Mouse (Mus musculus): ENCODE measurements around the gene Iqcg. TPM values are rescaled to one million over a fixed set of nuclear protein-coding genes. Genes with fewer than 3 reads are reported as not detected.
"Not testable (repeated sequence)": the region's sequence is repeated elsewhere in the genome, so short reads cannot be mapped to it uniquely, and the experiment has no call there.

Iqcg gene
- polyA plus RNA-seq, 1 experiment from 2014 or later: 2.0 TPM

- Histone ChIP-seq H3K9me3 (no peaks in the 10 kb centered on the region), H3K27ac (peak overlapping the region; percentile 28; the same call in 1 of the 2 replicates), H3K36me3 (peaks cover 32% of the 10 kb centered on the region), H3K4me1 (peaks cover 26% of the 10 kb centered on the region), H3K4me2 (replicated peaks) (peak overlapping the region; percentile 86), H3K27me3 (no peaks in the 10 kb centered on the region), H3K4me3 (peak overlapping the region; percentile 78), H3K9ac (peak overlapping the region; percentile 74)
- under 1% methylated on average over 35 of the region's 35 CpGs for WGBS
- peak; percentile 63 for ATAC-seq (ENCODE audit: low FRiP score, low read depth)
Observed at GRCm38 (mm10) chr16:33062682-33063131, 6.7 kb upstream of the Iqcg start.

DNA sequence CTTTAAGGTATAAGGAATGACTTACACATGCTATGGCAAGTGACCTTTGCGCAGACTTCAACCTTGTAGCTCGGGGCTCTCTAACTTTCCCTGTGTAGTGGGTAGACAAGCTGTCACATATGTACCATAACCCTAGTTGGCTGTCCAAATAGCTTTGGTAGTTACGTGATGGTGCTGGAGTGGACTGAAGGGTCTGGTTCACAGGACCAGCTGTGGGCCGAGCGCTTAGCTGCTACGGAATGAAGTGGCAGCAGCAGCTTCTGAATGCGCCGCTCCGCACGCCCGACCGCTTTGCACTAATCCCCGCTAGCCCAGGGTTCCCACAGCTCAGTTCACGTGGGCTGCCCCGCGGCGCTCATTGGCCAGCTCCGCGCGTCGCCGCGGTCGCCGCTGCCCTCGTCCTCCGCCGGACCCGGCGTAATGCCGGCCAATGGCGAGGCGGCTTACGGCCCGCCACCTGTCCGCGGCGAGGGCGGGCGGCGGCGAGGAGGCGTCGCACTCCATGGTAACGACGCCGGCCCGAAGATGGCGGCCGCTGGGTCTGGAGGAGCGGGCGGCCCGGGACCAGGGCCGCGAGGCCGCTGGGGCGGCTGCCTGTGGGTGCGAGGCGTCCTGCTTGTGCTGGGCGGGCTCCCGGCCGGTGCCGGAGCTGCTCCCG, 6.1 kb upstream of the Iqcg start, which contains the start of gene Lmln:
Gene Lmln (plus strand): TSS at position 498 of the 658 bp plus-strand sequence.
- WGBS: under 1% methylated on average over 64 of the region's 64 CpGs
- Histone ChIP-seq H3K27me3 (no peaks in the 10 kb centered on the region), H3K27ac (peak within 1 kb of the TSS; percentile 40), H3K9me3 (no peaks in the 10 kb centered on the region), H3K4me3 (peak within 1 kb of the TSS; percentile 78), H3K36me3 (peaks cover 32% of the 10 kb centered on the region), H3K4me2 (replicated peaks) (peak within 1 kb of the TSS; percentile 86), H3K9ac (peak within 1 kb of the TSS; percentile 74), H3K4me1 (peaks cover 26% of the 10 kb centered on the region)
- ATAC-seq (ENCODE audit: low FRiP score, low read depth): peak; percentile 97

DNA sequence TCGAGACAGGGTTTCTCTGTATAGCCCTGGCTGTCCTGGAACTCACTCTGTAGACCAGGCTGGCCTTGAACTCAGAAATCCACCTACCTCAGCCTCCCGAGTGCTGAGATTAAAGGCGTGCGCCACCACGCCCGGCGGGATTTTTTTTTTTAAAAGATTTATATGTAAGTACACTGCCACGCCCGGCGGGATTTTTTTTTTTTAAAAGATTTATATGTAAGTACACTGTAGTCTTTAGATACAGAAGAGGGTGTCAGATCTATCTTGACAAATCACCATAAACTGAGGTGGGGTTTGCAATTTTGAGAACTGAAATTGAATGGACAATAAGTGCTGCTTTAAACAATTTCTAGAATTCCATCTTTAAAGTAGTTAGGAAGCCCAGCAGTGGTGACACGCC, 5.4 kb upstream of the Iqcg start:
- 0 out of 2 replicates have a peak overlapping the region, but pooled peaks have one; percentile 74 for H3K9ac ChIP-seq
- peak overlapping the region; percentile 86 for H3K4me2 ChIP-seq (replicated peaks)
- no peaks in the 10 kb centered on the region for H3K9me3 ChIP-seq
- WGBS: 49% methylated on average over 11 of the region's 11 CpGs
- peaks cover 32% of the 10 kb centered on the region for H3K36me3 ChIP-seq
- no peaks in the 10 kb centered on the region for H3K27me3 ChIP-seq
- ATAC-seq (ENCODE audit: low FRiP score, low read depth): no peak
- H3K4me3 ChIP-seq: peak overlapping the region; percentile 78; the same call in 1 of the 2 replicates
- H3K4me1 ChIP-seq: peaks cover 26% of the 10 kb centered on the region
- no peak overlapping the region for H3K27ac ChIP-seq

GRCm38 (mm10) chr16:33060926-33061325, 4.9 kb upstream of the Iqcg start:
- Histone ChIP-seq H3K36me3 (peaks cover 32% of the 10 kb centered on the region), H3K9me3 (no peaks in the 10 kb centered on the region), H3K27me3 (no peaks in the 10 kb centered on the region), H3K4me3 (no peak overlapping the region), H3K9ac (no peak overlapping the region), H3K4me1 (peaks cover 26% of the 10 kb centered on the region), H3K27ac (no peak overlapping the region), H3K4me2 (replicated peaks) (no peak overlapping the region)
- ATAC-seq (ENCODE audit: low FRiP score, low read depth): no peak
- 87% methylated on average over 2 of the region's 2 CpGs for WGBS

- Histone ChIP-seq H3K9me3 (no peaks in the 10 kb centered on the region), H3K4me1 (peaks cover 29% of the 10 kb centered on the region), H3K36me3 (peaks cover 32% of the 10 kb centered on the region), H3K4me2 (replicated peaks) (no peak overlapping the region), H3K4me3 (no peak overlapping the region), H3K27me3 (no peaks in the 10 kb centered on the region), H3K9ac (peak overlapping the region; percentile 31; the same call in 1 of the 2 replicates), H3K27ac (no peak overlapping the region)
- WGBS: 90% methylated on average over 1 of the region's 1 CpGs
- ATAC-seq (ENCODE audit: low FRiP score, low read depth): no peak
Observed at GRCm38 (mm10) chr16:33059471-33059870, 3.5 kb upstream of the Iqcg start.

GRCm38 (mm10) chr16:33058656-33059055, 2.6 kb upstream of the Iqcg start:
- H3K4me3 ChIP-seq; H3K9me3 ChIP-seq; H3K9ac ChIP-seq; ATAC-seq (ENCODE audit: low FRiP score, low read depth); H3K27me3 ChIP-seq; H3K27ac ChIP-seq: not testable (repeated sequence)
- Histone ChIP-seq H3K4me1 (peaks cover 24% of the 10 kb centered on the region), H3K4me2 (replicated peaks) (peak overlapping the region; percentile 78), H3K36me3 (peaks cover 32% of the 10 kb centered on the region)
- WGBS: 87% methylated on average over 9 of the region's 9 CpGs

DNA sequence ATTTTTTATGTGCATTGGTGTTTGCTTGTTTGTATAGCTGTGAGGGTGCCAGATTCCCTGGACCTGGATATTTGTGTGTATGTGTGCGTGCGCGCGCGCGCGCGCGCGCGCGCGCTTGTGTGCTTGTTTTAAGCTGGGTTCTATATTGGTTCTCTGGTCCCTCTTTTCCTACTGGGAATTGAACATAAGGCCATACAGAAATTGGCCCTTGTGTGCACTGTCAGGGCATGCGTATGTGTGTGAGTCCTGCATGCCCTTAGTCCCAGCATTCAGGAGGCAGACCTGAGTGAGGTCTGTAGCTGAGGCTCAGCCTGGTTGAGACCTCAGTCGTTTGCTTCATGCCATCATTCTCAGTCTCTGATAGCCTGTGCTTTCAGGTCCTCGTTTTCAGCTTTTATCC, 2.0 kb upstream of the Iqcg start:
- Histone ChIP-seq H3K4me1 (peaks cover 18% of the 10 kb centered on the region), H3K4me2 (replicated peaks) (peak overlapping the region; percentile 78), H3K27me3 (no peaks in the 10 kb centered on the region), H3K27ac (no peak overlapping the region), H3K9me3 (no peaks in the 10 kb centered on the region), H3K9ac (peak overlapping the region; percentile 60), H3K4me3 (peak overlapping the region; percentile 96), H3K36me3 (peaks cover 32% of the 10 kb centered on the region)
- no peak for ATAC-seq (ENCODE audit: low FRiP score, low read depth)
- 91% methylated on average over 16 of the region's 16 CpGs for WGBS

GRCm38 (mm10) chr16:33056786-33057185, 768 bp upstream of the Iqcg start:
- peak overlapping the region; percentile 78 for H3K4me2 ChIP-seq (replicated peaks)
- H3K27me3 ChIP-seq: no peaks in the 10 kb centered on the region
- peaks cover 16% of the 10 kb centered on the region for H3K4me1 ChIP-seq
- H3K9ac ChIP-seq: peak overlapping the region; percentile 97
- peak overlapping the region; percentile 89 for H3K27ac ChIP-seq
- WGBS: 0% methylated on average over 24 of the region's 24 CpGs
- H3K4me3 ChIP-seq: peak overlapping the region; percentile 96
- H3K36me3 ChIP-seq: peaks cover 32% of the 10 kb centered on the region
- no peaks in the 10 kb centered on the region for H3K9me3 ChIP-seq
- peak; percentile 44 for ATAC-seq (ENCODE audit: low FRiP score, low read depth)

DNA sequence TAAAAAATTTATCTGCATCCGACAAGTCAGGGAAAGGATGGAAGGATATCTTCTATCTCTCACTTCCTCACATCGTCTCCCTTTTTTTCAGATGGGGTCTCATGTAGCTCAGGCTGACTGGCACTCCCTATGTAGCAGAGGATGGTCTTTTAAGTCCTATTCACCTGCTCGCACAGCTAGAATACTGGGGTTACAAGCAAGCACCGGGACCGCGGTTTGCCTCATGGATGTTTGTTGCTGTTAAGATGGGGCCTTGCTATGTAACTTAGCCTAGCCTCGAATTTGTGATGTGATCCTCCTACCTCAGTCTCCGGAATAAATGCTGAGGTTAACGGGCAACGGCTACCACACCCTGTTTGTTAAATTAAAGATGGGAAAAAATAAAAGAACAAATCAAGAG, 363 bp downstream of the Iqcg start:
- Histone ChIP-seq H3K9ac (no peak overlapping the region), H3K4me3 (peak overlapping the region; percentile 96), H3K4me2 (replicated peaks) (peak overlapping the region; percentile 78), H3K27ac (no peak overlapping the region), H3K4me1 (peaks cover 16% of the 10 kb centered on the region), H3K36me3 (peaks cover 29% of the 10 kb centered on the region), H3K9me3 (no peaks in the 10 kb centered on the region), H3K27me3 (no peaks in the 10 kb centered on the region)
- WGBS: 22% methylated on average over 10 of the region's 10 CpGs
- peak; percentile 24; the same call in 1 of the 2 replicates for ATAC-seq (ENCODE audit: low FRiP score, low read depth)

DNA sequence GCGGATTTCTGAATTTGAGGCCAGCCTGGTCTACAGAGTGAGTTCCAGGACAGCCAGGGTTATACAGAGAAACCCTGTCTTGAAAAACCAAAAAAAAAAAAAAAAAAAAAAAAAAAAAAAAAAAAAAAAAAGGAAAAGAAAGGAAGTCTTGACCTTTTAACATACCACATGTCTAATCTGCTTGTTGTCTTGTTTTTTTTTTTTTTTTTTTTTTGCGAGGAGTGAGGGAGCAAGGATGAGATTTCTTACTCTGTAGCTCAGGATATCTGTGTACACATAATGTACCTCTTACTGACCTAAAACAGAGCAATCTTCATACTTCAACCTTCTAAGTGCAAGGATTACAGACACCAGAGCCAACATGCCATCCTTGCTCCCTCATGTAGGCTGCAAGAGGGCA, 1.1 kb downstream of the Iqcg start:
- 76% methylated on average over 2 of the region's 2 CpGs for WGBS
- peaks cover 22% of the 10 kb centered on the region for H3K36me3 ChIP-seq
- not testable (repeated sequence) for H3K9ac ChIP-seq; ATAC-seq (ENCODE audit: low FRiP score, low read depth); H3K27me3 ChIP-seq; H3K4me2 ChIP-seq (replicated peaks); H3K4me3 ChIP-seq; H3K9me3 ChIP-seq; H3K27ac ChIP-seq
- peaks cover 16% of the 10 kb centered on the region for H3K4me1 ChIP-seq

- no peak overlapping the region for H3K27ac ChIP-seq
- WGBS: 59% methylated on average over 5 of the region's 5 CpGs
- no peaks in the 10 kb centered on the region for H3K9me3 ChIP-seq
- ATAC-seq (ENCODE audit: low FRiP score, low read depth): no peak
- peaks cover 8% of the 10 kb centered on the region for H3K4me1 ChIP-seq
- no peak overlapping the region for H3K4me2 ChIP-seq (replicated peaks)
- H3K9ac ChIP-seq: no peak overlapping the region
- no peak overlapping the region for H3K4me3 ChIP-seq
- H3K27me3 ChIP-seq: no peaks in the 10 kb centered on the region
- peaks cover 4% of the 10 kb centered on the region for H3K36me3 ChIP-seq
Observed at GRCm38 (mm10) chr16:33053141-33053540, 2.9 kb downstream of the Iqcg start.

DNA sequence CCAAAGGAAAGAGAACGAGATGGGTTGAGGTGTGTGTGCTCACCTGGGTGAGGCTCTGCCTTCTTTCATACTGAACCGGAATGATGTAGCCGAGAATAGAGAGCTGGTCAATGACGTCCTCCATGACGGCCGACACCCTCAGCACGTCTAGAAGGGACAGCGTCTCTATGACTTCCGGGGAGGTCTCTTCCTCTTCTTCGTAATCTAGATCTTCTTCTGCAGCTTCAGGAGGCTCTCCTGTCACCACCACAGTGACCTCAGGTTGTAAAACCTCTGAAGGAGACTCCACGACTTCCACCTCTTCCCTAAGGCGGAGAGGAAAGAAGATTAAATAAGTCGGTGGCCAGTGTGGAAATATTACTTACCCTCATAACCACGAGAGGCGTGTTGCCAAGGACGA, 6.2 kb downstream of the Iqcg start:
- no peaks in the 10 kb centered on the region for H3K9me3 ChIP-seq
- no peaks in the 10 kb centered on the region for H3K36me3 ChIP-seq
- H3K27me3 ChIP-seq: no peaks in the 10 kb centered on the region
- WGBS: 91% methylated on average over 16 of the region's 16 CpGs
- H3K4me1 ChIP-seq: no peaks in the 10 kb centered on the region
- no peak overlapping the region for H3K27ac ChIP-seq
- no peak for ATAC-seq (ENCODE audit: low FRiP score, low read depth)
- no peak overlapping the region for H3K4me2 ChIP-seq (replicated peaks)
- no peak overlapping the region for H3K9ac ChIP-seq
- no peak overlapping the region for H3K4me3 ChIP-seq

DNA sequence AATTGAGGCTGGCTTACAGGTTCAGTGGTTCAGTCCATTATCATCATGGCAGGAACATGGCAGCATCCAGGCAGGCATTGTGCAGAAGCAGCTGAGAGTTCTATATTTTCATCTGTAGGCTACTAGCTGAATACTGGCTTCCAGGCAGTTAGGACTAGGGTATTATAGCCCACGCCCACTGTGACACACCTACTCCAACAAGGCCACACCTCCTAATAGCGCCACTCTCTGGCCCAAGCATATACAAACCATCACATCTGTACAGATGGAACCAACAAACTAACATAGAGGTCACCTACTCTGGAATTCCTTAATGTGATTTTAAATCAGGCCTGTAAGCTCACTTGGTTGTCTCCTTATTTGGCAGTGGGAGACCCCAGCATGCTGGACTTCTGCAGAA, 7.3 kb downstream of the Iqcg start:
- no peaks in the 10 kb centered on the region for H3K36me3 ChIP-seq
- no peak overlapping the region for H3K4me3 ChIP-seq
- 77% methylated on average over 2 of the region's 2 CpGs for WGBS
- H3K27me3 ChIP-seq: no peaks in the 10 kb centered on the region
- ATAC-seq (ENCODE audit: low FRiP score, low read depth): no peak
- H3K4me1 ChIP-seq: no peaks in the 10 kb centered on the region
- no peak overlapping the region for H3K4me2 ChIP-seq (replicated peaks)
- H3K27ac ChIP-seq: no peak overlapping the region
- no peaks in the 10 kb centered on the region for H3K9me3 ChIP-seq
- H3K9ac ChIP-seq: no peak overlapping the region
